Mouse (Mus musculus): ENCODE results near the gene Lrig3.
A peak's percentile ranks its signal among the peaks of the same experiment; 100 is the strongest.

Gene Lrig3

GRCm38 (mm10) chr10:125964709-125965108 lies 1.3 kb upstream of the Lrig3 start:
- no peak for DNase-seq (ENCODE audit: low read depth, low spot score)

DNA sequence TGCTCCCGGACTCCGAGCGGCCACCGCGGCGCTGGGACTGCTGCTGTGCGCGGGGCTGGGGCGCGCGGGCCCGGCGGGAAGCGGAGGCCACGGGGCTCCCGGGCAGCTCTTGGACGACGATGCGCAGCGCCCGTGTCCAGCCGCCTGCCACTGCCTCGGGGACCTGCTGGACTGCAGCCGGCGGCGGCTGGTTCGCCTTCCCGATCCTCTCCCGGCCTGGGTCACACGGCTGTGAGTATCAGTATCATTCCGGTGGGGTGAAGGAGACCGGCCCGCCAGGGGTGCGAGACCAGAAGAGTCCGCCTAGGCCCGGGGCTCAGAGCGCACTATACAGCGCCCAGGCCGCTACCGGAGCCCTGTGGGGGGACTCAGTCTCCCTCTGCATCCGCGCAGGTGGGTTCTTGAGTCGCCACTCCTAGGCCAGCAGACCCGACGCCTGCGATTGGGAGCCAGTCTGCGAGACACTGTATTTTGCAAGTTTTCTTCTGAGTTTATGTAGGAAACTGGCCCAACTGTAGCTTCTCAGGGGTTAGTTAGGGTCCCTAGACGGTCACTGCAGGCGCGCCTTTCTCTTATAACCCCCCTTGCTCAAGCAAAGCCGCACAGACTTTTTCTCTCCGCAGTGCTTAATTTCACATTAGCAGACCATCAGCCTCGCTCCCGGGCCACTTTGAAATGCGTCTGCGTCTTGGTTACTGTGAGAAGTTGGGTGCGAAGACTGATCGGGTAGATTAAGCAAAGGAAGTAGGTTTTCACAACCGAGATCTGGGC lies 698 bp downstream of the Lrig3 start:
- DNase-seq (ENCODE audit: low read depth, low spot score): peak; percentile 45

DNA sequence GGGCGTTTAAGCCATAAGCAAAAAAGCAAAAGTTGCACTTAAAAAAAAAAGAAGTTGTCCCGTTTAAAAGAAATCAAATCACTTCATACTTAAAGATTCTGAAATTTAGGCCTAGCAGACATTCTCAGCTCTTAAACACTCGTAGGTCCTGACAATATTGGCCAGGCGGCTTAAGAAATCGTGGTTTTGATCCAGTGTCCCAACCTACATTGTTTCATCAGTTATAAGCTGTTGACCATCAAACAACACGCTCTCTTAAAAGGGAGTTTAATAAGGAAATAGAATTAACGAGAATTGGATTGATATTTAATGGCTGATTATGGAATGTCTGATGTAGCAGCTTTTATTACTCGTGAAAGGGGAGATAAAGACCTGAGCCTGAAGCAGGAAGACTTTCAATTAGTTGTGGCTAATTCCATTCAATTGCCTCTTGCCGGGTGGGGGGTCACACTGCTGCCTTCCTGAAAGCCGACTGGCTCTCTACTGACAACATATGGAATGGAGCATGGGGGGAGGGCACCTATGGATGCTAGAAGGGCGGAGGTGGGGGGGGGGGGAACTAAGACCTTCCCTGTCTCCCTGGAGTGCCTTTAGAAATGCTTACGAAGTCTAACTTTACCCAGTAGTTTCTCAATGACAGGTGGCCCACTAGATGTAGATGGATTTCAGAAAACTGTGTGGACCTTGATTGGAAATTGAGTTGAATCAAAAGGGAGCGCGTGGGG lies 1.6 kb downstream of the Lrig3 start:
- no peak for DNase-seq (ENCODE audit: low read depth, low spot score)

DNA sequence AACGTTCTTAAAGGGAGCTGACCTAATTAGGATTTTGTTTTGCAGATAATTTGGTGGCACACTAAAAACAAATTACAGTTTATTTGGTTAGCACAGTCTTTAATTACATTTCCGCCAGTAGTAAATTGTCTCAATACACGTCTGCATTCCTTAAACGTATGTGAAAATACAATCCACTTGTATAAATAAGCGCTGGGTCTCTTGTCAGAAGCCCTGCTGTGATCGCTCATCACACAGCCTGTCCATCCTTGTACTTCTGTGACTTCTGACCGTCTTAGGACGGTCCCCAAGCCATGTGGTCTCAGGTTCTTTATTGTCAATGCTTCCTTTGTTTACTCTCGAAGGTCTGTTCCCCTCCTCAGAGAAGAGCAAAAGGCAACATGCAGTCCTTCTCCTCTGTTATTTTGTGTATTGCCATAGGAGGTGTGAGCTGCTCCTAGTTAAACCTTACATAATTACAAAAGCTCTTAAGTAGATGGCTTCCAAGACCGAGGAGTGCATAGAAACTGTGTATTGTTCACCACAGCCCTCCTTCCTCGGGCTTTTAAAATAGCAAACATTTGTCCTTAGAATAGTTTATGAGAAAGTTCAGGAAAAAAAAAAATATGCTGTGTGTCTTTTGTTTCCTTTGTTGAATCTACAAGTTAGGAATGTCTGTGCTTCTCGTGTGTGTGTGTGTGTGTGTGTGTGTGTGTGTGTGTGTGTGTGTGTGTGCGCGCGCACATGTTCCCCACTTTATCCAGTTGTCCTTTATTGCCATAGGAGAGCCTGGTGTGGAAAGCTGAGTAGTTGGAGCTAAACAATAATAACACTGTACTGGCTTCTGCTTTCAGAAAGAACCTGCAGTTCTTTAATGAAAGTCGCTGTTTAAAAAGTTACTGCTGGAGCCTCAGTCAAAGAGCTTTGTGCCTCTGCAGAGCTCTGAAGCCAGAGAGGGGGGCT lies 2.5 kb downstream of the Lrig3 start:
- no peak for DNase-seq (ENCODE audit: low read depth, low spot score)

GRCm38 (mm10) chr10:125969133-125969490 lies 3.1 kb downstream of the Lrig3 start:
- no peak for DNase-seq (ENCODE audit: low read depth, low spot score)

- no peak for DNase-seq (ENCODE audit: low read depth, low spot score)
These were observed 4.1 kb downstream of the Lrig3 start for GRCm38 (mm10) chr10:125970031-125970430.

DNA sequence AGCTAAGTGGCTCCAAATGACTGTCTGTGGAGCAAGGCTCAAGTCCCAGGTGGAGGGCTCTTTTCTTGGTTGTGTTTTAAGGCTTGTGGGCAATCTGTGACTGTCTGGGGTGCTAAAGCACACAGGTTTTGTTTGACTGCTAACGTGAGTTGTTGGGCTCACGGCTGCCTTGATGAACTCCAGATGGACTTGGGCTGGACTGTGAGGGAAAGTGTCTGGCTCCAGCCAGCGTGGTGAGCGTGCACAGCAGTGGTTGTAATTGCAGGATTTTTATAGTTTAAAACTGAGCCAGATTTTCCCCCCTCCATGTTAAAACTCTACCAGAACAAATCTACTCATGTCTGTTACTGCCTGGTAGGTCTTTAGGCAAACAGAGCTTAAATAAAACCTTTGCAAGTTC lies 4.5 kb downstream of the Lrig3 start:
- DNase-seq (ENCODE audit: low read depth, low spot score): no peak

DNA sequence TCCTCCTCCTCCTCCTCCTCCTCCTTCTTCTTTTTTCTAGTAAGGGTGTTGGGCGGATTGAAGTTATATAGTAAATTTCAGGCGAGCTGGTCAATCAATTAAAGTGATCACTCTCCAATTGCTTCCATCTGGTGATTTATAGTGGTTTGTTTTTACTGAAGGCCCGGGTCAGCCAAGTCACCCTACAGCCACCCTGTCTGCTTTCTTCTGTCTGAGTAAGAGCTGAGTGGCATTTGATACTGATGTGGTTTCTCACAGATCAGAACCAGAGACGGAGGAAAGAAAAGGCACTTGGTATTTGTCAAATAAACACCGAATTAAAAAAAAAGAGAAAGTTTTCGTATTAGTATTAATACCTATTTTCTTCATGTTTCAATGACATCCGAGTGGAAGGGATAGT lies 7.8 kb downstream of the Lrig3 start:
- DNase-seq (ENCODE audit: low read depth, low spot score): no peak

DNA sequence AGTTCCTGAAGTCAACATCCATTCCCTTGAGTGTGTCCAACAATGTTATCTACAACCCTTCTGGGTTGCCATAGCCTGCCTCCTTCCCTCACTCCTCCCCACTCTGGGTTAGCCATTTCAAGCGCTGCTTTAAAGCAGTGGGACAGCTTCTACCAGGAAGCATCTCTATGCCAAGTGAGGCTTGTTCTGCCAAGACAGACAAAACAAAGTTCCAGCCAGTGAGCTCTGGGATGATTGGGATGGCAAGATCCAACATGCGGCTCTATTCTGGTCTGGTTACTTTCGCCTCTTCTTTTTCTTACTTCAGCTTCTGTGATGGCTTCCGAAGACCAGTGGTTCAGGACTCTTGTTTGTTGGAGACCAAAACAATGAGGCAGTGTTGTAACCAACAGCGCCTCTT lies 16.0 kb downstream of the Lrig3 start:
- DNase-seq (ENCODE audit: low read depth, low spot score): no peak

- DNase-seq (ENCODE audit: low read depth, low spot score): no peak
These were observed 18.6 kb downstream of the Lrig3 start for GRCm38 (mm10) chr10:125984473-125985035.

GRCm38 (mm10) chr10:125985795-125986194 lies 19.8 kb downstream of the Lrig3 start:
- no peak for DNase-seq (ENCODE audit: low read depth, low spot score)

DNA sequence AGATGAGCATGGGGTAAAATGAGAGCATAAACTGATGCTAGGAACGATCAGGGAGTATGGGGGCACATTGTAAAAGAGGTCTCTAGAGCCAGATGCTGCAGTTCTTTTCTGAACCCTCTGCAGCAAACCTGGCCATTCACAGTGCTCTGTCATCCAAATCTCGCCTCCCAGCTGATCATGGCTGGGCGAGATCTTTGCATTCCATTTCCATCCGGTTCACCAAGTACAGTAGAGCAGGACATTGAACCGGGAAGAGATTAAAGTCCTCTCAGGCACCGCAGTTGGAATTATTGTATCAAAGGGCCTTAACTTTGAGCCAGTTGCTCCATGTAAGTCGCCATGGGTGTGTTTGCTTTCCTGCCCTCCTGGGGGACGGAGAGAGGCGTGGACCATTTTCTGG lies 20.5 kb downstream of the Lrig3 start:
- no peak for DNase-seq (ENCODE audit: low read depth, low spot score)

- DNase-seq (ENCODE audit: low read depth, low spot score): no peak
These were observed 21.3 kb downstream of the Lrig3 start for GRCm38 (mm10) chr10:125987307-125987706.

GRCm38 (mm10) chr10:125988037-125988436 lies 22.1 kb downstream of the Lrig3 start:
- DNase-seq (ENCODE audit: low read depth, low spot score): no peak

- no peak for DNase-seq (ENCODE audit: low read depth, low spot score)
These were observed 23.9 kb downstream of the Lrig3 start for GRCm38 (mm10) chr10:125989890-125990289.

DNA sequence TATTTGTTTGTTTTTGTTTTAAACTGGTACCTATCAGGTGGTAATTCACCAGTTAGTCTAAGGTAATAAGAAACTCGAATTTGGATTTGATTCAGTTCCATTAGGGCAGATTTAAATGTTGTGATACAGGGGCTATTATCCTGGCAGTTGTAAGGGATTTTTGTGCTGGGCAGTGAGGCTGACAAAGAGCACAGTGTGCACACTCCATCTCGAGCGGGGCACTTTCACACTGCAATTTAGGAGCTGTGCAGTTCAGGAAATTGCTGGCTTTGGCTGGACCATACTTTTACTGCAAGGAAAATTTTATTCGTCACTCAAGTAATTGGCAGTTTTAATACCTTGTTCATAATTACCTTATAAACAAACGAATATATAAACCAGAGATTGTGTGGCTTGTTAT lies 24.4 kb downstream of the Lrig3 start:
- DNase-seq (ENCODE audit: low read depth, low spot score): no peak

- DNase-seq (ENCODE audit: low read depth, low spot score): no peak
These were observed 25.9 kb downstream of the Lrig3 start for GRCm38 (mm10) chr10:125991819-125992218.

- peak; percentile 73 for DNase-seq (ENCODE audit: low read depth, low spot score)
These were observed 28.9 kb downstream of the Lrig3 start for GRCm38 (mm10) chr10:125994855-125995254.

DNA sequence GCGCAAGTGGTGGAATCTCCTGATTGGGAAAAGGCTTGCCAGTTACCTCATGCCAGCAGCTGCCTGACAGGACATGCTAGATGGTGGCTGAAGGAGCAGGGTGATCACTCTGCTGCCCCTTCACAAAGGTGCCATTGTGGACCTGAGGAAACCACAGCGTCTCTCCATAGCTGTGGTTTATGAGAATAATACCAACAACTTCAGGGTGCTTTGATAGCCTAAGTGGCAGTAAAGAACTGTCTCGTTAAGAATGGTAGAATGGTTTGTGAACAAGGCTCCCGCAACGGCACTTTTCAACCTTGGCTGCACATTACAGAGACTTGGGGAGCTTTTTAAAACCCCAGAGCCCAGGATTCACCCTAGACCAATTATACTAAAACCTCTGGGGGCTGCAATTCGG lies 29.7 kb downstream of the Lrig3 start:
- no peak for DNase-seq (ENCODE audit: low read depth, low spot score)

- DNase-seq (ENCODE audit: low read depth, low spot score): no peak
These were observed 31.0 kb downstream of the Lrig3 start for GRCm38 (mm10) chr10:125996989-125997388.

GRCm38 (mm10) chr10:125999561-125999960 lies 33.6 kb downstream of the Lrig3 start:
- no peak for DNase-seq (ENCODE audit: low read depth, low spot score)

DNA sequence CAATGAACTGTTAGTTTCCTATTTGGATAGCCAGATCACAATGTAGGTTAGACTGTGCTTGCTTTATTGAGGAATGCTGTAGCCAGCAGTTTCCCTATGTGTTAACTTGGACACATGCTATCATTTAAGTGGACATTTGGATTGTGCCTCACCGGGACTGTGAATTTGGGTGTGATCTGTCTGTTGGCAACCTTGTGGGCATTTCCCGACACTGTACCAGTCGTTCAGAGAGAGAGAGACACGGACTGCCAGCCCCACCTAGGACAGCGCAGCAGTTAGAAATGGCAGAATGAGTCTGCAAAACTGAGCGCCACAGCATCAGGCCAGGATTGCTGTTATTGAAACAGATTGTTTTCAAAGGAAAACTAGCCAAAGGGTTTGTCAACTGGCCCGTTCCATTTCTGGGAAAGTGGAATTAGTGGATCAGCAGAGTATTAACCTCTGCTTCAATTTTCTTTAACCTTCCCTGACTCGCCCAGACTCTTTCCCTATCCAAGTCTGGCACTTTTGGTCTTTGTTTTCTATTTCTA lies 35.0 kb downstream of the Lrig3 start:
- no peak for DNase-seq (ENCODE audit: low read depth, low spot score)
